Mouse (Mus musculus) heart, adult 2 months (tissue): ENCODE measurements at regions not wholly inside any gene's neighbourhood (a gene's known extent, or its start where the extent isn't known, plus 50 kb on each side); places are given as distances from the start of the nearest gene placed in this dataset.
A peak's percentile ranks its signal among the peaks of the same experiment; 100 is the strongest.

Experiments used
- DNase-seq, 2 experiments: peaks; one replicate each; pipeline ENCODE4 v3.0.0; 2021
- H3K27ac ChIP-seq: fragments of 200-600 bp; 2 replicates; pipeline ENCODE4 v1.8.1; 2022
- H3K27me3 ChIP-seq: fragments of 200-500 bp; 2 replicates; pipeline ENCODE4 v1.6.1; 2012; ENCODE audit warnings: mild to moderate bottlenecking, low read length, inconsistent platforms, mixed read lengths; ENCODE audit not compliant: control insufficient read depth, insufficient read depth
- H3K36me3 ChIP-seq: fragments of 200-500 bp; 2 replicates; pipeline ENCODE4 v1.6.1; 2012; ENCODE audit warnings: low read length, inconsistent platforms; ENCODE audit not compliant: control insufficient read depth, insufficient read depth
- H3K4me1 ChIP-seq: fragments of 200-500 bp; 2 replicates; pipeline ENCODE4 v1.6.1; 2011; ENCODE audit warnings: low read length; ENCODE audit not compliant: control insufficient read depth, insufficient read depth
- H3K4me3 ChIP-seq: fragments of 200-600 bp; 2 replicates; pipeline ENCODE4 v1.8.1; 2022
- H3K79me2 ChIP-seq: fragments of 200-500 bp; replicated peaks from 2 replicates; pipeline ENCODE4 v1.6.1; 2012; ENCODE audit warnings: mild to moderate bottlenecking, inconsistent platforms, low read length, moderate library complexity, mixed read lengths; ENCODE audit not compliant: control insufficient read depth, insufficient read depth
- H3K9ac ChIP-seq: fragments of 200-500 bp; 2 replicates; pipeline ENCODE4 v1.6.1; 2012; ENCODE audit warnings: low read depth, mild to moderate bottlenecking, control low read depth, inconsistent platforms, low read length, mixed read lengths
- CTCF ChIP-seq: fragments of 200-600 bp; IDR thresholded peaks from 2 replicates; pipeline ENCODE4 v1.8.1; 2022; ENCODE audit warnings: antibody characterized with exemption, mild to moderate bottlenecking, moderate library complexity
- EP300 ChIP-seq: fragments of 200-500 bp; IDR thresholded peaks from 2 replicates; pipeline ENCODE4 v1.6.1; 2011; ENCODE audit warnings: low read depth, low read length, control low read depth; ENCODE audit not compliant: insufficient read depth
- POLR2A ChIP-seq: fragments of 200-500 bp; IDR thresholded peaks from 2 replicates; pipeline ENCODE4 v1.6.1; 2011; ENCODE audit warnings: mild to moderate bottlenecking, low read depth, low read length, control low read depth; ENCODE audit not compliant: insufficient read depth
- WGBS: fragments of 180-500 bp; shearing (Covaris S2); methylation state at CpG from one replicate; pipeline ENCODE4 v1.1.7; 2018; 5-methylcytosine and 5-hydroxymethylcytosine counted together
- intact Hi-C: fragments of 180-260 bp; cut with DNase I; formaldehyde crosslinking; loops from one replicate; pipeline ENCODE4 v1.15.1; 2025

DNA sequence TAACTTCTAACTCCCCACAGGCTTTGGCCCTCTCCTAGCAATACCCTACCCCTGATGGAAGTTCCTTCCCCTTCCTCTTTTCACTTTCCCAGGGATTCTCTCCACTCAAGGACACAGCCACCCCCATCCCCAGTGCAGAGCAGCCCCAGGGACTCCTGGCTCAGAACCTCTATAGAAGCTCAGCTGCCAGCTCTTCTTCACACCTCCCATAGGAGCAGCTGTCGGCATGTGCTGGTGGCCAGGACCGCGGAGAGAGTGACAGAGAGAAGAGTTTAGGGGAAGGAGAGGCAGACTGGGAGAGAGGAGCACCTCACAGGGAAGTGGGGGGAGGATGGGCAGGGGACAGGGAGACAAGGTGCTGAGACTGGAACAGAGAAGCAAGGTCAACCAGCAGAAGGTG, 199.8 kb upstream of the Csf3r start:
- DNase-seq = no peak
- Histone ChIP-seq H3K79me2 (no peaks in the 10 kb centered on the region), H3K9ac (no peak overlapping the region), H3K4me1 (no peaks in the 10 kb centered on the region), H3K4me3 (no peak overlapping the region), H3K36me3 (no peaks in the 10 kb centered on the region), H3K27ac (no peak overlapping the region), H3K27me3 (peaks cover 1% of the 10 kb centered on the region; the same call in 1 of the 2 replicates)
- TF ChIP-seq POLR2A = no peak
- TF ChIP-seq CTCF = no peak
- TF ChIP-seq EP300 = no peak
- WGBS = 16% methylated on average over 3 of the region's 3 CpGs
- intact Hi-C loops = no loop called here

DNA sequence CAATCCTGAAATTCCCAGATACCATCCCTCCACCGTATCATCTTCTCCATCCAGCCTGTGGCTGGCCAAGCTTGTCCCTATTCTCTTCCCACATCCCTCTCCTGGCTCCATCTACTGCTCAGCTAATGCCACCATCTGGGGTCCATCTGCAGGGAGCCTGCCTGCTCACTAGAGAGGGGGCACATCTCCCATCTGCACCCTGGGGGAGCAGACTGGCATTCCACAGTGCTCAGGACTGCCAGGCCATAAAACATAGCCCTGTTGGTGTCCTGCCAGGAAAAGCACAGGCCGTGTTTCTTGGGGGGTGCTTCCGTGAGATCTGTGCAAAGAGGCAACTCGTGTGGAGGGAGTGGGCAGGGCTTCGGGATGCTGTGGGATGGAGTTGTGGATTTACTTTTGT, 197.9 kb upstream of the Csf3r start:
- Histone ChIP-seq H3K27me3 (peaks cover 1% of the 10 kb centered on the region; the same call in 1 of the 2 replicates), H3K79me2 (no peaks in the 10 kb centered on the region), H3K36me3 (no peaks in the 10 kb centered on the region), H3K9ac (no peak overlapping the region), H3K4me3 (no peak overlapping the region), H3K27ac (no peak overlapping the region), H3K4me1 (no peaks in the 10 kb centered on the region)
- intact Hi-C loops = no loop called here
- no peak for DNase-seq
- WGBS = 59% methylated on average over 5 of the region's 5 CpGs
- TF ChIP-seq EP300 (no peak), POLR2A (no peak), CTCF (no peak)

DNA sequence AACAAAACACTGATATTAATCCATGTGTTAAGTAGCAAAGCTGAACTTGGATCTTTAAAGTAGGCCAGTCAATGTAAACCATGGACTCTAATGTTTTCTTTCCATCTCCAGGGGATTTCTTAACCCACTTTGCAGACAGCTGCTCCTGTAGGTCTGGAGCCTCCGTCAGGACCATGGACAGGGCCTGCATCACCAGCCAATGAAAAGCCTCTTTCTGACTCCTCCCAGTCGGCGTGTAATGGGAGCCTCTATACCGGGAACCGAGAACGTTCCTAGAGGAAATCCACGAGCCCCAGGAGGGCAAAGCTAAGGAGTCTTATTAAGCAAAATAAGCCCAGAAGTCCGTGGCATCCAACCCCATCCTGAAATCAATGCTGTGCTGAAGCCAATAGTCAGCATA, 189.1 kb upstream of the Csf3r start:
- H3K4me3 ChIP-seq = no peak overlapping the region
- H3K36me3 ChIP-seq = no peaks in the 10 kb centered on the region
- DNase-seq = no peak
- TF ChIP-seq EP300 (no peak), CTCF (no peak), POLR2A (no peak)
- H3K27me3 ChIP-seq = no peaks in the 10 kb centered on the region
- no peak overlapping the region for H3K27ac ChIP-seq
- H3K79me2 ChIP-seq = no peaks in the 10 kb centered on the region
- intact Hi-C loops = no loop called here
- H3K9ac ChIP-seq = no peak overlapping the region
- 1% methylated on average over 8 of the region's 8 CpGs for WGBS
- no peaks in the 10 kb centered on the region for H3K4me1 ChIP-seq

DNA sequence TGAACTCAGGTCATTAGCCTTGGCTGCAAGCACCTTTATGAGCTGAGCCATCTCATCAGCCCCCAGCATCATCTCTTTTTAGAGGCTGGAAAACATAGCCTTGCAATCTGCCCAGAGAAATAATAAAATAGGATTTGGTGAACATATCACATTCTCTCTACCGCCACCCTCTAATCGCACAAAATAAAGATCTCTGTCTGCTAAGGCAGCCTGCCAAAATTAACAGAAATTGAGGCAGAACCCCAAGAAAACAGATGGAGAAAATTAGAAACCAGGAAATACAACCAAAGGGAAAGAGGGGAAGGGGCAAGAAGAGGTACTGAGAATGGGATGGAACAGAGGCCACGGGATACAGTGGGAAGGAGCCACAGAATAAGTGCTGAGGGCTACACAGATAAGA, 176.8 kb upstream of the Csf3r start:
- Histone ChIP-seq H3K4me3 (no peak overlapping the region), H3K79me2 (no peaks in the 10 kb centered on the region), H3K9ac (no peak overlapping the region), H3K27ac (no peak overlapping the region), H3K36me3 (no peaks in the 10 kb centered on the region), H3K4me1 (no peaks in the 10 kb centered on the region), H3K27me3 (no peaks in the 10 kb centered on the region)
- WGBS = 81% methylated on average over 3 of the region's 3 CpGs
- no peak for DNase-seq
- intact Hi-C loops = no loop called here
- TF ChIP-seq POLR2A = no peak
- no peak for TF ChIP-seq EP300
- no peak for TF ChIP-seq CTCF

DNA sequence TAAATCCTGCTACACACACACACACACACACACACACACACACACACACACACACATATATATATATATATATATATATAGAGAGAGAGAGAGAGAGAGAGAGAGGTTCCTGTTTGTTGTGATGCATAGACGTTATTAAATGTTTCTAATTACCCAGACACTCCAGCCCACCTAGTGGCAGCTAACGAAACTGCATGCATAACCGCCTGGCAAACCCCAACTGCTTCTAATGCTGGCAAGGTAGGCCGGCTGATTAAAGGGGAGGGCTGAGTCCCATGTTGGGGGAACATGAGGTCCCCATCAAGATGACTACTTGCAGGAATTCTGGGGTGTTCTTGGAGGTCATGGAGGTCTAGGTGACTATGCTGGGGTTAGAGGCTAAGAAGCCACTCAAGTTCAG, 174.1 kb upstream of the Csf3r start:
- WGBS = 6% methylated on average over 4 of the region's 4 CpGs
- intact Hi-C loops = loop anchor here (2.0 kb wide), 1 partner anchor 363 kb away; no protein-coding TSS in a partner anchor
- Histone ChIP-seq H3K4me1 (no peaks in the 10 kb centered on the region), H3K9ac (no peak overlapping the region), H3K36me3 (no peaks in the 10 kb centered on the region), H3K4me3 (no peak overlapping the region), H3K27me3 (no peaks in the 10 kb centered on the region), H3K79me2 (no peaks in the 10 kb centered on the region), H3K27ac (no peak overlapping the region)
- peak; percentile 18 to 59 for DNase-seq
- peak; percentile 72 for TF ChIP-seq CTCF
- no peak for TF ChIP-seq POLR2A
- no peak for TF ChIP-seq EP300

DNA sequence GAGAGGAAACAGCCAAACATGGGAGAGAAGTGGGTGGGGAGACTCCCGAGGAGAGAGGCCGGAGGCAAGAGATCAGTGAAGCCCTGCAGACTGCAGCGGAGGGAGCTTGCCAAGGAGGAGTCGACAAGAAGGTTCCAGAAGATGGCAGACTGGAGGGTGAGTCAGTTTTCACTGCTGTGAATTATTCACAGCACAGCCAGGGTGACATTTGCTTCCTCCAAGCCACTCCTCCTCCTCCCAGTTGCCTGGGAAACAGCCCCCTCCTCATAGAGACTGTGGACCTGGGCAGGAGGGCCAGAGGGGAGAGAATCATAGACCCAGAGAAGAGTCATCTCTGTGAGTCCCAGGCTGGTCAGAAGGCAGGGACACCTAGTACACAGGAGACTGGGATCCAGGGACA, 171.8 kb upstream of the Csf3r start:
- Histone ChIP-seq H3K36me3 (no peaks in the 10 kb centered on the region), H3K9ac (no peak overlapping the region), H3K27me3 (no peaks in the 10 kb centered on the region), H3K4me1 (no peaks in the 10 kb centered on the region), H3K79me2 (no peaks in the 10 kb centered on the region), H3K4me3 (no peak overlapping the region), H3K27ac (no peak overlapping the region)
- intact Hi-C loops = no loop called here
- TF ChIP-seq CTCF = no peak
- TF ChIP-seq POLR2A = no peak
- no peak for DNase-seq
- 55% methylated on average over 4 of the region's 4 CpGs for WGBS

DNA sequence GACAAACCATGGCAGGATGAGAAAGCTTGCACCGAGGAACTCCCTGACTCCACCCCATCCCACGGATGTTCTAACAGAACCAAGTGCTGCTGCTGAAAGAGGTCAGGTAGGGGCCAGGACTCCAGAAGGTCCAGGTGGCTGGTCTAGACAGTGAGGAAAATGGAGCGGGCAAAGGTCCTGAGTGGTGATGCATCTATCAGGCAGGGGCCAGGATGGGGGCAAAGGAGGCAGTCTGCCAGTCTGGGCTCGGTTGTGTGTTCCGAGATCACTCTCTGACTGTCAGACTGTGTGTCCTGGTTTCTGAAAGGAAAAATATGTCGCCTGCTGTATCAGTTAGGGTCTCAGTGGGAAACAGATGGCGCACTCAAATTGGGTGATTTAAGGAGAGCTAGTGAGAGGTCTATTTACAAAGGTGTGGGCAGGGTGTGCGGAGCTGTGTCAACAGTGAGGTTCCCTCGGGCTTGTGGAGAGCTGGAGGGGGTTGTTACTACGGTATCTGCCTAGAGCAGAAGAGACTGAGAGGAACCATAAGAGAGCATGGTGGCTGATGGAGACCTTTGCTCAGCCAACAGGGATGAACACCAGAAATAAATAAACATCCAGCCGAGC, 168.3 kb upstream of the Csf3r start:
- Histone ChIP-seq H3K4me1 (no peaks in the 10 kb centered on the region), H3K36me3 (no peaks in the 10 kb centered on the region), H3K27ac (no peak overlapping the region), H3K4me3 (no peak overlapping the region), H3K79me2 (no peaks in the 10 kb centered on the region), H3K27me3 (no peaks in the 10 kb centered on the region), H3K9ac (no peak overlapping the region)
- DNase-seq = no peak
- TF ChIP-seq CTCF (no peak), POLR2A (no peak)
- intact Hi-C loops = no loop called here
- 31% methylated on average over 11 of the region's 11 CpGs for WGBS
